Mouse (Mus musculus): ENCODE measurements at regions not wholly inside any gene's neighbourhood (a gene's known extent, or its start where the extent isn't known, plus 50 kb on each side); places are given as distances from the start of the nearest gene placed in this dataset.
"Not testable (repeated sequence)": the region's sequence is repeated elsewhere in the genome, so short reads cannot be mapped to it uniquely, and the experiment has no call there.

DNA sequence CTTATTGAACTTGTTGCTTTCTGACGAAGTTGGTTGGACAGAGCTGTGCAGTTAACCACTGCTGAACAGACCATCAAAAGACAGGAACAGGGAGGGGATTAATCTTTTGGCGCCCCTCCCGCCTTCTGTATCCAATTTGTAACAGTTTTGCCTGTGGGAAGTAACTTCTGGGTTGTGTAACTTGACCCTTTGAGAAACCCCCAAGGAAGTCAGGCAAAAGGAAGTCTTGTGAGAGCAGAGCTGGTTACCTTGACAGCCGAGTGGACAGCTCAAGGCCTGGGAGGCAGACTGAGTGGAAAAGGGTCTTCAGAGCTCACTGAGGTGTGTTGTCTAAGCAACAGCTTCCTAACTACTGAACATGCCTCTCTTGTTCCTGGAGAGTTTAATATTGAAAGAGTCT is 75.8 kb upstream of the Hao2 start:
- DNase-seq, result no peak

DNA sequence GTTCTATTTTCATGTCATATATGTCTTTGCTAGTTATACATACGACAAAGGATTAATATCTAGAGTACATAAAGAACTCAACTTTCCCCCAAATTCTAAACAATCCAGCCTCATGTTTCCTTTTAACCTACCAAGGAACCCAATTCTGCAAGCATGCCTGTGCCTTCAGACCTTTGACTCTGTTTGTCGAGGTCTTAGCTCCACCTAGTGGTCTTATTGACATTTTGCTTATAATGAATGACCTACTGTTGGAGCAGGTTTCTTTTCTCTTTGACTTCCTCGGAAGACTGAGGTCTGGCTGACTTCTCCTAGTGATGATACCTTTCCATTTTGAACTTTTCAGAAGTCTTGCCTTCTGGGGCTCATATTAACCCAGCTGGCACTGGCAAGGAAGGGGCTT is 82.7 kb upstream of the Hao2 start:
- DNase-seq, result peak in 1 of 2 experiments; percentile 5

DNA sequence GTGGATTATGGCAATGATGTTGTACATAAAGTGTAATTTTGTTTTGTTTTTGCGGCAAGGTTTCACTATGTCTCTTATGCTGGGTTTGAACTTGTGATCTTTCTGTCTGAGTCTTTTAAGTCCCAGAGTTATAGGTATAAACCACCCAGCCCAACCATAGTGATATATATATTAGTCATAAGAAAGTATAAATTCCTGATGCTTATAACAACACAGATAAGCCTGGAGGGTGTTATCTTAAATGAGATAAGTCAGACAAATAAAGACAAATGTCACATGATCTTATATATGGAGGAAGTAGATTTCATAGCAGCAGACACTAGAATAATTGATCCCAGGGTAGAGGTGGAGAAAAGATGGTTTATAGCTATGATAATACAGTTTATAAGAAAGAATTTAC is 89.7 kb upstream of the Hao2 start:
- no peak for DNase-seq

DNA sequence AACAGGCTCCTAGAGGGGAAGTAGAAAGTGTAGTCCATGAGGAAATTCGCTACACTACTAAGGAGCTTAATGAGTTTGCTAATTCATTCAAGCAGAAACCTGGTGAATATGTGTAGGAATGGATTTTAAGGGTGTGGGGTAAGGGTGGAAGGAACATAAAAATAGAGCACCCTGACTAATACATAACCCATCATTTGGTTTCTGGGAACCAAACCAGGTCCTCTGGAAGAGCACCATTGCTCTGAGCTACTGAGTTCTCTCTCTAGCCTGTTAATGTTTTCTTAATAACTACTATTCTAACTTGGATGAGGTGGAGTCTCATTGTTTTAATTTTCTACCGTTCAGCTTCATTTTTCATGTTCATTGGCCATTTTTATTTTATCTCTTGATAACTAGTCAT is 94.2 kb upstream of the Hao2 start:
- not testable (repeated sequence) for DNase-seq

DNA sequence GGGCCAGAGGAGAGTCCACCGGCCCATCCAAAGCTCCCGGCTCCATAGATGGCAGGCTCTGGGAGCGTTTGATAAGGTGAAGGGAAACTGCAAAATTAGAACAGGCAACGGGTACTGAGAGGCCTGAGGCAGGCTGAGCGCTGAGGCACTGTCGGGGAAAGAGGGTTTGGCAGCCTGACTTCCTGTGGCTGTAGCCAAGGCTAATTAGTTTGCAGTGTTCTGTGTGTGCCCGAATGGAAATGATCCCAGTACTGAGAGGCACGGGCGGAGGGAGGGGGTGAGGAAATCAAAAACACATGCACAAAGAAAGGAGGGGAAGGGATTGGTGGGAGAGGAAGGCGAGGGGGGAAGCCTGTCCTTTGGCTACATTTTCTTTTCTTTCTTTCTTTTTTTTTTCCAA is 97.8 kb upstream of the Hao2 start:
- peak; percentile 8 to 21 for DNase-seq

DNA sequence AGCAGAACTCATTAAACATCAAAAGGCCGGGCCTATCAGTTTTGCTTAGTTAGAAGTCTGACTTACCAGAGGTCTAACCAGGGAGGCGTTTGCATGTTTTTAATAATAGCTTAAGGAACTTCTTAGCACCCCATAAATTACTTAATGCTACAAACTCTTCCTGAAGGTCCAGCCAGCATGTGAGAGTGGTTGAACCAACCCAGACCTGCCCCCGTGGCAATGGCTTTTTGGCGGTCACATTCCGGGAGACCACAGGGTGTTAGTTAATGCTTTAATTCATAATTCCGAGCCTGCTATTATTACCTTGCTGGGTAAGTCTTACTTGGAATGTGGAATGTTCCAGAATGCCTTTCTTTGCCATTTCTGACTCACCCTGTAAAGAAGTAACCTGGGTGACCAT is 98.2 kb upstream of the Hao2 start:
- no peak for DNase-seq

DNA sequence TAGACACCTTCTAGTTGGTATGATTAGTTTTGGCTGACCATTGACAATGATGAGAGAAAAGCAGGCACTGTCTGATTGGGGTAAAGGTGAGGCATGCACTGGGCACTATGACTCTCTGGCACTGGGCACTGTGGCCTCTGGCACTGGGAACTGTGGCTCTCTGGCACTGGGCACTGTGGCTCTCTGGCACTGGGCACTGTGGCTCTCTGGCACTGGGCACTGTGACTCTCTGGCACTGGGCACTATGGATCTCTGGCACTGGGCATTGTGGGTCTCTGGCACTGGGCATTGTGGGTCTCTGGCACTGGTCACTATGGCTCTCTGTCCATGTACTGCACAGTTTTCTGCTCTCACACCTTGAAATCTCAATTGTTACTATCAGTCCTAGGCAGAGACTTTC is 101.0 kb upstream of the Hao2 start:
- peak; percentile 5 to 18 for DNase-seq

DNA sequence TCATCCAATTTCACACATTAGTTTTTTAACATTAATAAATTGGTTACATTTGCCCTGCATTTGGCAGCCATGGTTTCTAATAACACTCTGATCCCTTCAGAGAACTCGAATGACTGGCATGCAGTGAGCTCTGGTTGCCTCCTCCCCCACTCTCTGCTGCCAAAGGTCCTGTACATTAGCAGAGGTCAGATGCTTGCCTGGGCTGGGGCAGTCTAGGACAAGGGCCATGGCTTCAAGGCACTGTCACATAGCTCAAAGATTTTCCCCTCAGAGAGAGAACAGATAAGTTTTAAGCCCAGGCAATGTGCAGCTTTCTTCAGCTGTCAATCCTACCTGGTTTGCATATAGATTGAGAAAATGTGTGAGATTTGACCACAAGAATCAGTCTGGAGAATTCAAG is 110.2 kb upstream of the Wars2 start:
- DNase-seq, result no peak

DNA sequence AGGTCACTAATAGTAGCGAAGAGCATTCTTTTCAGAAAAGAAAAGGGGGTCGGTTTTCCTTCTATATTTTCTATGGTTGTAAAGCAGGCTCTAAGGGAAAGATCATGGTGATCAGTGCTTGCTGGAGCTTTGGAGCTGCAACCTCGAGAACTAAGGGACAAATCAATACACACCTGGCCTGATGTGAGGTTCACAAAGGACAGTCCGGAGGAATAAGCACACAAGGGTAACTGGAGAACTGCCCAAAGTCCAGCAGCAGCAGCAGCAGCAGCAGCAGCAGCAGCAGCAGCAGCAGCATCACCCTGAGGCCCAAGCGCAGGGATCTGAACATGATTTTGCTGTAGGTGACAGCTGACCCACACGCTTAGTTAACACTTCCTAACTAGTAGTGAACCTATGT is 94.7 kb upstream of the Wars2 start:
- no peak for DNase-seq

DNA sequence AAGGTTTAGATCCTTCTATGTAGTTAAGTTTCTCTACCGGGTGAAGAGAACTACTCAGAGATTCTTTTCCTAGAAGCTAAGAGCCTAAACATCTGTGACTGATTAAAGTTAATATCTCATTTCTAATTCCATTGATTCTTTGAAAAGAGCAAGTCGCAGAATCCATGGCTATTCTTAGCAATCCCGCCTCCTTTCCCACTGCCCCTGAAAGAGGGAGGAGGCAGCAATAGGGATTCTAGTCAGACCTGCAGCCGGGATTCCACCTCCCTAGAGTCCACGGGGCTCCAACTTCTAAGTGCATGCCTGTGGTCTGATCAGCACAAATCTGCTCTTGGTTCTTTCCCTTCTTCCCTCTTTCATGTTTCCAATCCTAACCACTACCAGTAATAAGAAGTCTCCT is 93.7 kb upstream of the Wars2 start:
- no peak for DNase-seq

DNA sequence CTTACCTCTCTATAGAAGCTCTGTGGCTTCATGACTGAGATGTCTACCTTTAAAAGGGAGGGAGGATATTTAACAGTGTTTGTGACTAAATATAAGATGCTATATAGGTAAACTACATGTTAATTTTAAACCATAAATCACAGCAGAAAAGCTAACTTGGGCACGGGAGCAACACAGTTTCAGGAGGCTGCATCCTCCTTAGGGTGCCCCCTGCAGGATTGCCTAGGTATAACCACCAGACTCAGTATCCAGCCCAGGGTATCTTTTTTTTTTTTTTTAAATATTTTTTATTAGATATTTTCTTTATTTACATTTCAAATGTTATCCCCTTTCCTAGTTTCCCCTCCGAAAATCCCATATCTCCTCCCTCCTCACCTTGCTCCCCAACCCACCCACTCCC is 91.6 kb upstream of the Wars2 start:
- DNase-seq, result peak in 1 of 2 experiments; percentile 12

DNA sequence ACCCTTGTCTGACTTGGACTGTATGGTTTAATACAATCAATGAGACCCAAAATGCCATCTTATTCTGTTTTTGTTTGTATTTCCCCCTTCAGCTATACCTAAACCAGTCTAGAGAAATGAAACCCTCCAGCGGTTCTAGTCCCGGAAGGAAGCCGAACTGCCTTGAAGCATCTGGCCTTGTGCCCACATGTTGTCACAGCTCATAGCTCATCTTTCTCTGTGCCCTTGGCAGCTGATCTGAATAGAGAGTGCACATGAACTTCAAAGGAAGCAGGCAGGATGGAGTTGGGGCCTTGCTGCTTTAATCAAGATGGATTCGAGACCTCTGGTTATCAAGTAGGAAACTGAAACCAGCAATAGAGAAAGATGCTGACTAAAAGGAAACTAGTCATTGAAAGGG is 88.7 kb upstream of the Wars2 start:
- DNase-seq, result no peak

DNA sequence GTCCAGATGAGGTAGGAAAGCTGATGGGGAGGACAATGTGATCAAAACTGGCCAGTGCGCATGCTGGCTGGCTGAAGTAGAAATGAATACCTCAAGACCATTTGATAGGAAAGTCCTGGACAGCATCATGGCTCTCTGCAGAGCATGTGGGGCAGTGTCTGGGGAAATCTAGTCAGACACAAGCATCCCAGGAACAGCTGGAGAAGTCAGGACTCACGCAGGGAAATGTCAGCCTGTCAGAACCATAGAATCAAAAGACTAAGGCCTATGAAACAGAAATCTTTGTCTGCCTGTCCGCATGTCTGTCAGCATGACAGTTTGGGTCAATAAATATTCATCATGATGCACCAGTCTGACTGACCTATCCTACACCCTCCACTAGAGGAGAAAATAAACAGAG is 73.7 kb upstream of the Wars2 start:
- no peak for DNase-seq
